Mouse (Mus musculus): Measurements from ENCODE around the gene Tbpl1. TPM values are rescaled to one million over a fixed set of nuclear protein-coding genes. Genes with fewer than 3 reads are reported as not detected.
A peak's percentile ranks its signal among the peaks of the same experiment; 100 is the strongest.

Gene Tbpl1
- total RNA-seq, 1 experiment from 2014 or later = 27.2 TPM

DNA sequence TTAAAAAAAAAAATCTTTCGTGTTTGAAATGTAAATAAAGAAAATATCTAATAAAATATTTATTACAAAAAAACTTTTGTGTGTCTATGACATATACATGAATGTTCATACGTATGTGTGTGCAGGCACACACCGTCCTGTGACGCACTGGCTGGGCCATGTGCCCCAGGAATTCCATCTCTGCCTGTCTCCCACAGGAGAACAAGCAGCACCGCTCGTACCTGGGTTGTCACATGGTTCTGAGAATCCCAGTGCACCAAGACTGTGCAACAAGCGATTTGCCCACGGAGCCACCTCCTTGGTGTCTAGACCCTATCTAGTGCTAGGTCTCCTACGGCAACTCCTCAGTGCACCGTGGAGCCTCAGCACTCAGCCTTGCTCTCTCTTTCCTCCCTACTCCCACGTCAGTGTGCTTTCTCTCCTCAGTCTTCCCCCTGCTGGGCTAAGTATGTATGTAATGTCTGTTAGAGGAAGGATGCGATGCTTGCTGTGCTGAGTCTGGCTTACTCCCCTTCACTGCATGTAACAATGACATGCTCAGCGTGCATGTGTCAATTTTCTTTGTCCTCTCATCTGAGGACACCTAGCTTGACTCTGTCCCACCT is 21.5 kb downstream of the Tbpl1 start:
- no peak for DNase-seq

DNA sequence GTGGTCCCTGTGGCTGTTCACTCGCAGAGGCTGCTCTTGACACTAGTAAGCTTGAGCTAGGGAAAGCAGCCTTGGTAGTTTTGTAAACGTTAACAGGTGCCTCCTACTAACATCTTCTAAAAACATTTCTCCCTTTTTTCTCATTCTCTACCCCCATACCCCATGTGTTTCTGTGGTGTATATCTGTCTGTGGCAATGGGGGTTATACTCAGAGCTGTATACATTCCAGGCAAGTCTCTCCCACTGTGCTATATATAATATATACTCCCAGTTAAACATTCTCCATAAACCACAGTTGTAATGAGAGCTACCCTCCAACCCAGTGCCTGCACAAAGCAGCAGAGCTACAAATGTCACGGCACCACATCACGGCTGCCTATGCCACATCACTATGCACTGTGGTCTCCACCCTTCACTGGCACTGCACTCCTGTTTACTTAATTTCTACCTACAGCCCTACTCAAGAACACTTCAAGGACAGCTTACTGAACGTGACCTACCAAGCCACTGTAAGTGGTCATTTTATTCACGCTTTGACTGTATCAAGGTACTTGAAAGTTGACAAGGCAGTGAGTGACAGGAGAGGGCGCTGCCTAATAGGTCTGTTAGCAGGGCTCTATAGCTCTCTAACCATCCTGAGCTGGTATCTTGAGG is 23.4 kb downstream of the Tbpl1 start:
- no peak for DNase-seq

DNA sequence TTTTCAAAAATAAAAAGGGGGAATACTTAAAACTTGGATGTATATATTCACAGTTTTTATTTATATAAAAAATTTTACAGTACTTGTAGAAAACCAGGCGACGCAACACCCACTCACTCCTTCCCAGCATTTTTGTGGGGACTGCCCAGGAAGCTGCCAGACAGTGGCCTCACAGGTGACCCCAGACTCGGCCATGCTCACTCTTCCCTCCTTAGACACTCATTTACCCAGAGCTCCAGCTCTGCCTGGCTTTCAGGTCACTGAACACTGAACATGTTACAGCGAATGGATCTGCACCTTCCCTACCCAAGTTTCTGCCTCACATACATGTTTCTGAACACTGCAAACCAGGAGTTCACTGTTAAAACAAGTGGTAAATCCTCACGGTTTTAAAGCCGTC is 27.9 kb downstream of the Tbpl1 start:
- DNase-seq = no peak

DNA sequence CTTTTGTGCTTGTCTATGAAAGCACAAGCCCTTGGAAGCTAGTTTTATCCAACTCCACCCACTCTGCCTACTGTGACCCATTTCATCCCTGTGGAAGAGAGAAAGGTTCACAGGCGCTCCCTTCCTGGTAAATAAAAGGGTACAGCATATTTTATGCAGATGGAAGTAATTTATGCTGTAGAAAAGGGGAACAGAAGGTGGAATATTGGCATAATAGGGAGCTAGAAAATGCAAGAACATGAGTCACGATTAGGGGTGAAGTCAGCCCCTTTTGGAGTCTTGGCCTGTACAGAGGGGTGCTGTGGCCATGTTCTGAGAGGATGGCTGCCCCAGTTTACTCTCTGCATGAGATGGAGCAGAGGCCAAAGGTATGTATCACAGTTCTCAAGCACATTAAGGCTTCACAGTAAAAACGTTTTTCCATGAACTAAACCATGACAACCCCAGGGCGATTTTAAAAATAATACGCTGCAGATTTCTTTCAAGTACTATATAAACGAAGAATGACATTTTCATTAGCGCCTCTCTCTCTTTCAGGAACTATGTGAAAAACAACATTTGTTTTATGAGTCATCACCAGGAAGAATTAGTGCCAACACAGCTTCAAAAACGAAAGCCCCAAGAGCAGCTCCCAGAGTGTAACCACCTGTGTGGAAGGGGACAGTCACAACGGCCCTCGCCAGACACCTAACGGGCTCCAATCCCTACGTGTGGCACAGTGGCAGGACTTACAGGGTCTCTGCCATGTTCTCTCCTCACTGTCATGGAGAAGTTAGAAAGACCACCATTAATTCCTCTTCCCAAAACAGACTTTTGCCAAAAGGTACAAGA is 30.0 kb downstream of the Tbpl1 start:
- no peak for DNase-seq

DNA sequence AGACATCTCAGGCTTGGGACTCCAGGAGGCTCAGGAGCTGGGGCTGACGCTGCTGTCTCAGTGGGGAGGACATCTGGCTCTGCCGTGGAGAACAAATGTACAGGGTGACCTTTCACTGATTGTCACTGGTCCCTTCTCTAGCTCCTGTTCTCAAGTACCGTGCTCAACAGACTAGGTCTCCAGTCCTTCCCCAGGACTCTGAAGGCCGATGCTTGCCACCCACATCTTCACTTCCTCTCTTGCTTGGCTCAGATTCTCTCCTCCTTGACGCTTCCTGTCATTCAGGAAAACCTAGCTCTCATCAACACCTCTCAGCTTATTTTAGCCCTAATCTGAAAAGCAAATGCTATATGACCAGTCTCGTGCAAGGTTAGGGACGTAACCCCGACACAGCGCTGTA is 31.0 kb downstream of the Tbpl1 start:
- no peak for DNase-seq

DNA sequence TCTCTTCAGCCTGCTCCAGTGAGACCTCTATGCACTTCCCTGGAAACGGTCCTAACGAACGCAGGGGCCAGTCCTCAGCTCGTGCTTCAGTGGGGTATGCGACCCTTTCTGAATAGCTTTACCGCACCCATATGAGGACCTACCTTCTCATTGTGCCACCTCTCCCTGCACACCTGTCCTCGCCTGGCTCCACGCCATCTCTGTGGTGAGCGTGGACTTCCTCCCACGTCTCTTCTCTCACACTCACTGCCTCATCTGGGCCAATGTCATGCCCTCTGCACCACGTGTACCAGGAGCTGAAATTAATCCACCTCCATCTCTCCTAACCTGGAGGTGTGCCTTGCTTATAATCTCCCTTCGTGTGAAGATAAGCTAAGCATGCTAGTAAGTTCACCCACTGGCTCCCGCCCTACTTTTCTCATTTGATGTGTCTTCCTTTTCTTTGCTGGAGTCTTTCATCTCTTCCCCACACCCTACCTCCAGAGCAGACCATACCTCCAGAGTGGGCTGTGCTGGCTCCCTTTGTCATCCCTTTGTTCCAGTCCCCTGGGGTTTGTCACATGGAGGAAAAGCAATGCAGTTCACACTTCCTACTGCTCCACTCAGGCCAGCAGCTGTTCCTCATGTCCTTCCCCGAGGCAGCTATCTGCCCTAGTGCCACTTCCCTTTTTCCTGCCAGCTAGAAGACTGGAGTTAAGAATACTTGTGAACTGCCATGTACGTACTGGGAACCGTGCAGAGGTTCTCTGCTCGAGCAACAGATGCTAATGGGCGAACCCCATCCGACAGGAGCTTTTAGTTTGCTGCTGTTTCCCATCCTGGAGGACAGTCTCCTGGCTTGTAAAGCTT is 32.0 kb downstream of the Tbpl1 start:
- no peak for DNase-seq

DNA sequence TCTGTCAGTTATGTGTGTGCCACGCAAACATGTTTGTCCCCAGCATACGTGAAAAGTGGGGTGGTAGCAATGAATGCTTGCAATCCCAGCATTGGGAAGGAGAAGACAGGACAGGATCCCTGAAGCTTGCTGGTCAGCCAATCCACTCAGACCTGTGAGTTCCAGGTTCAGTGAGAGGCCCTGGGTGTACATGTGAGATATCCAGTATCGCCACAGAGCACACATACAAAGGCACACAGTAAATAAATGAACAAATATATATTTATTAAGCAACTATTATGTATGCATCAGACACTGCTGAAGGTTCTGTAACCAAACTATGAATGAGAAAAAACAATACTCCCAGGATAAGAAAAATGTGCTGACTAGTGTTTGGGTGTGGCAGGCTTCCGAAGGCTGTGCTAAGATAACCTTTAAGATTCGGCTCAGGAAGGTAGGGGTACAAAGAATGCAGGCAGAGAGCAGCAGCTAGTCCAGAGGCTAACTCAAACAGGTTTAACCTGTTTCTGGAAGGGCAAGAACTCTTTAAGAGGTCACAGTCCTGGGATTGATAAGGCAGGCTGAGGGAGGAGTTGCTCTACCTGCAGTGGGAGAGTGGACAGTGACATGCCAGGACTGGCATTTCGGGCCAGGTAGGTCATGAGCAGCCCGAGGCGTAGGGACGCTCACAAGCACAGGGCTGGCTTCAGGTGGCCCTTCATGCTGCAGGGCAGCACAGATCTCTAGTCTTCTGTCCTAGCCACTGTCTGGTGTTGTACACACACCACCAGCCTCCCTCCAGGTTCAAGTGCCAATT is 33.4 kb downstream of the Tbpl1 start:
- DNase-seq = no peak

DNA sequence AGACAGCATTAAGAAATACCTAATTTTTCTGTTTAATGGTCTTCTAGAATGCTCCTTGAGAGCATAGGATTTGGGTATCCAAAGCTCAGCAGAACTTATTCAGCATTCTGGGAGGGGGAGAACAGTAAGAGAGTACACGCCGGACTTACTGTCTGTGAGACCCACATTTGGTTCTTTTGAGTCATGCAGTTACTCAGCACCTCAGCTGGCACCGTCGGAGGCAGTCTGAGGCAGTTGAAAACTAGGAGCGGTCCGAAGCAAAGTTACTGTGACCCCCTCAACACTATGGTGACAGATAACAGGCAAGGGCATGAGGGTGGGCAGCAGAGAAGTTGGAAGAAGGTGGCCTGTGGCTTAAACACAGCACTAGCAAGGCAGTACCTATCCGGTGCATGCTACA is 34.9 kb downstream of the Tbpl1 start:
- no peak for DNase-seq

DNA sequence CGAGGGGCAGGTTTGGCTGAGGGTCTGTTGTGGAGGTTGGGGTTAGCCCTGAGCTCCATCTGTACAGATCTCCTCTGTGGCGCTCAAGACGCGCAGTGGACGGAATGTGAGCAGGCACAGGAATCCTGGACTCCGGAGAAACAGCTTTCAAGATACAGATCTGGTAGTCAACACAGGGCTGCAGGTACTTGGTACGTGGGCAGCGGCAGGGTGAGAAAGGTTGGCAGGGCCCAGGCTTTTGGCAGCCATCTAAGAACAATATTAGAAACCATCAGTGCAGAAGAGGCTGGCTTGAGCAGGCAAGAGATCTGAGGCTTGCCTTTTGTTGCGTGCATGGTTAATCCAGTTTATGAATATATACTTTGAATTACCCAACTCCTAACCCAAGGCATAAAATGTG is 35.5 kb downstream of the Tbpl1 start:
- DNase-seq = no peak

DNA sequence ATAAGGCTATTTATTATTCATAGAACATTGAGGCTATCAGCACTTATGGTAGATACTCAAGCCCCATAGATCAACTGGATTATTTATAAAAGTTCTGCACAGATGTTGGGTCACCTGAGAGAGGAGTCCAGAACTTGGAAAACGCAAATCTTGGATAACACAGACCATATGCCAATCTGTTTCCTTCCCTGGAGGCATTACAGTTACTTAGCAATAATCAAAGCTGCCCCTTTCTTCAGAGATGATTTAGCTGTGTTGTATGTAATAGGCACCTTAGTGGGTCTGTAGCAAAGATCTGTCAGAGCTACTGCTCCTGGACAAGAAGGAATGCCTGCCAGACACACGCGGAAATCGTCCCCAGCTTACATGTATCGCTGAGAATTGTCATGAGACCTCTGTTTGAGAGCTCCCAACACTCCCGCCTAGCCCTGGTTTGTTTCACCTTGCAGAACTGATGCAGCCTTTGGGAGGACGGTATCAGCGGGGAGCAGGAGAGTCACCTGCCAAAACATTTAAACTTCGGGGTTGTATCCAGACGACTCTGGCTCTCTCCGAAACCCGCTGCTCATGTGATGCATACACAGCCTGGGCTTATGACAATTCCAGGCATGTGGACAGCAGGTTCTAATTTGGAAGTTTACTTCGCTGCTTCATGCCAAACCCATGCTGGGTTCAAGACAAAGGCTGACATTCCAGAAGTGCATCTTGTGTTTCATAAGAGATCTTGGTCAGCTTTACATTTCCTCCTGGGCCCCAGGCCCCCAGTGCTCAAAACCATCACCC is 55.7 kb downstream of the Tbpl1 start:
- DNase-seq = no peak

DNA sequence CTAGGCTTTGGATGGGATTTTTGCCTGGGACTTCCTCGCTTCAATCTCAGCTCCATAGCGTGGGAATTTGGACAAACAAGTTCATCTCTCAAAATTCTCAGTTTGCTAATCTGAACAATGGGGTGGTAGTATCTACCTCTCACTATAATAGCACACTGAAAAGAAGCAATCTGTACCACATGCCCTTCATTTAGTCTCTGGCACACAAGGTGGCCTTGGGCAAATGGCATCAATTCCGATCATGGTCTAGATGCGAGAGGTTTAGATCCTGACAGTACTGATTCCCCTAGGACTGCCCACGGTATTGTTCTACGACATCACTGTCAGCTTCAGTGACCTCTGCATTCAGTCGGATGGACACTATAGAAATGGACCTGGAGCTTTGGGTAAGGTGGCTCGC is 57.6 kb downstream of the Tbpl1 start:
- no peak for DNase-seq

DNA sequence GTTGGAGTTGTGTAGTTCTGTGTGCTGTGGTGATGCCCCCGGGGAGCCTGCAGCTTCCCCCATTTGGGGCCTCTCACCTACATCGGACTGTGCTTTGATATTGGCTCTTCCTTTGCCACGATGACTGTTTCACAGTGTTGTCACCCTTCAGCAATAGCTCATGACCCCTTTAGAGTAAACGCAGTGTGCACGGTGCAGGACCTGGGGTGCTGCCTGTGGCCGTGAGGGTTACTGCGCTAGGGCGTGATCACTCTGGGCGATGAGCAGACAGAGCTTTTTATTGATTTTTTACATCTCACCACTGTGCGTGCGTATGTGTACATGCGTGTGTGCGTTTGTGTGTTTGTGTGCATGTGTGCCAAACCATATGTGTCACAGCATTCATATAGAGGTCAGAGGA is 63.2 kb downstream of the Tbpl1 start:
- no peak for DNase-seq

DNA sequence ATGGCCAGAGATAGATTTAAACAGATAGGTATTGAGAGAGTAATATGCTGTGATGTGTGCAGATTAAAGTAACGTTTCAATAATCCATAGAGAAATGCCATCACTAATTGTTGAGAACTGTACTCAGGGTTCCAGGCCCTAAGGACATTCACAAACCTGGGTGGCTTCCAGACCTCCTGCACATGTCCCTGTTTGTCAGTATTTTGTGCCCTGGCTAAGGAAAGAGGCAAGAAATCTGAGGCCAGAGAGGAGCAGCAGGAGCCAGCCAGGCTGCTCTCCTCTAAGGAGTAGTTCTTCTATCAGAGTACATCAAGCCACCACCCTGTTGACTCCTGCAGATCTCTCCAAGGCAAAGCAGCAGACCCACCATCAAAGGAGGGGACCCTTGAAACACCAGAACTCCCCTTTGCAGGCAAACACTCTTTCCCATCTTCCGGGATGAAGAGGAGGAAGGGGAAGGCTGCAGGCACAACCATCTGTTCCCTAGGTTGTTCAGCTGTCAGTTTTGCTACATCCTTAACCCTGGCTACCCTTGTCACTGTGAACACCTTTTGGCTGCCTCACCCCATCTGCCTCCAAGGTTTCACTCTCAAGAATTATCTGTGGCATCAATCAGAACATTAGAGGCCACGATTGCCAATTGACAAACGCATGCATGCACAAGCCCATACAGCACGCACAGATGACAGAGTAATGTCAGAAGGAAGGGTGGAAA is 71.3 kb downstream of the Tbpl1 start:
- no peak for DNase-seq

DNA sequence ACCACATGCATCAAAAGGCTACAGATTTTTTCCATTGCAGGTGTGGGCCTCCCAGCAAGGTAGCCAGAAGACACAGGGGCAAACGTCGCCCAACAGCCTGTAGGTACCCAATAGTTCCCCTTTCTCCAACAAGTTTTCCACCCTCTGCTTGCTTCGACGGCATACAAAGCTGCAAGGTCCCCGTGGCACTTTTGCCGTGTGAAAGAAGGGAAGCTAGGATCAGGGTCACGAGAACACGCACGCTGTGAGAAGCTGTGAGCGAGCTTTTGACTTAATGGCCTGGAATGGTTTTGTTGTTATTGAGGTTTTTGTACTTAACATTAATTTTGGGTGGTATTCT is 72.4 kb downstream of the Tbpl1 start:
- DNase-seq = no peak

DNA sequence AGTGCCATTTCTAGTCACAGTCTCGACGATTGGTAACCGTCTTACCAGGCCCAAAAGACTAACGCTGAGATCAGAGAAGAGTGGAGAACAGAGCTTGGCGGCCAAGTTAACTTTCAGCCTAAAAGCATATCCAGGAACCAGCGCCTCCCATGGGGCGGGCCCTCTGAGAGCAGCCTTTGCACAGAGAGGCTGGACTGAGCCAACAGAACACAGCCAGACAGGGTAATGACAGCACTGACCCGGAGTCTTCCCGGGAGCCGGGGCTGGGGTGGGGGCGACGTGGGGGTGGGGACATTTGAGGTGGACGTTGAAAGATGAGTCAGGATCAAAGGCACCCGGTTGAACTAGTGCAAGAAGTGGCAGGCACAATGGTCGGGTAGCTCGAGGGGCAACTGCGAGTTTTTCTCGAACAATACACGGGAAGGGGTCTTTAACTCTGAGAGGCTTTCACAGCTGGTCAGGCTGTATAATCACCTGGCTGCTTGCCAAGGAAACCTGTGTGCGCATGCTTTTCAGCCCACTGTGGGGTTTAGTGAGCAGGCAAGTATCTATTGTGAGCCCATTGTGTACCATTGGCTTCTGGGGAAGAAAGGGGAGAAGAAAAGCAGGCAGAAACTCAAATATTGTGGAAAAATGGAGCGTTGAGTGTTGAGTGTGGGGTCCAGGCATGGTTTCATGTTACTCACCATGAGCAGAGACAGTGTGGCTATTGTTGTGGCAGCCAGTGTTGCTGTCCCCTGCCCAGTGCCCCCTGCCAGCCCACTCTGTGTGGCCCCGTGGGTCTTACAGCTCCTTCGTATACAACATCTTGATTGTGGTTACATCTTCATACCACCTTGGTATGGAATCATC is 73.0 kb downstream of the Tbpl1 start:
- peak; percentile 37 for DNase-seq
